Mouse (Mus musculus): ENCODE results near the gene Glud1. TPM values are rescaled to one million over a fixed set of nuclear protein-coding genes. Genes with fewer than 3 reads are reported as not detected.
"Not testable (repeated sequence)": the region's sequence is repeated elsewhere in the genome, so short reads cannot be mapped to it uniquely, and the experiment has no call there.

The Glud1 gene
- polyA plus RNA-seq, 1 experiment from 2014 or later: 63.2 TPM

- Histone ChIP-seq H3K36me3 (ENCODE audit: insufficient read depth, low read length) (no peaks in the 10 kb centered on the region), H3K27ac (ENCODE audit: low read length) (no peak overlapping the region), H3K4me2 (replicated peaks; ENCODE audit: low read depth, low read length) (no peak overlapping the region), H3K4me3 (ENCODE audit: low read depth, low read length) (no peak overlapping the region), H3K4me1 (ENCODE audit: insufficient read depth, low read depth, low read length) (no peaks in the 10 kb centered on the region; the same call in 1 of the 2 replicates), H3K9ac (replicated peaks; ENCODE audit: low read depth) (no peak overlapping the region), H3K9me3 (ENCODE audit: low read length) (no peaks in the 10 kb centered on the region), H3K27me3 (replicated peaks; ENCODE audit: insufficient read depth, low read length) (no peaks in the 10 kb centered on the region)
- no peak for ATAC-seq
- no peak for TF ChIP-seq CTCF (IDR thresholded peaks at IDR 0.05)
- WGBS: 85% methylated on average over 4 of the region's 4 CpGs
- DNase-seq (ENCODE audit: low spot score): no peak
Measured at GRCm38 (mm10) chr14:34309266-34309665, 1.3 kb upstream of the Glud1 start.

GRCm38 (mm10) chr14:34309907-34310233 lies 657 bp upstream of the Glud1 start:
- ATAC-seq (no peak), DNase-seq (ENCODE audit: low spot score) (no peak)
- TF ChIP-seq EP300 (IDR thresholded peaks at IDR 0.05) (no peak), CTCF (IDR thresholded peaks at IDR 0.05) (no peak)
- H3K27ac ChIP-seq (ENCODE audit: low read length): peak overlapping the region; percentile 94
- WGBS: 2% methylated on average over 5 of the region's 5 CpGs
- H3K27me3 ChIP-seq (replicated peaks; ENCODE audit: insufficient read depth, low read length): no peaks in the 10 kb centered on the region
- H3K4me1 ChIP-seq (ENCODE audit: insufficient read depth, low read depth, low read length): peaks cover 2% of the 10 kb centered on the region; the same call in 1 of the 2 replicates
- H3K9me3 ChIP-seq (ENCODE audit: low read length): no peaks in the 10 kb centered on the region
- H3K4me2 ChIP-seq (replicated peaks; ENCODE audit: low read depth, low read length): peak overlapping the region; percentile 65
- peak overlapping the region; percentile 64 for H3K9ac ChIP-seq (replicated peaks; ENCODE audit: low read depth)
- no peaks in the 10 kb centered on the region for H3K36me3 ChIP-seq (ENCODE audit: insufficient read depth, low read length)
- H3K4me3 ChIP-seq (ENCODE audit: low read depth, low read length): peak overlapping the region; percentile 78

GRCm38 (mm10) chr14:34311021-34311631 lies 599 bp downstream of the Glud1 start:
- WGBS: 2% methylated on average over 38 of the region's 47 CpGs

GRCm38 (mm10) chr14:34311691-34312090 lies 1.2 kb downstream of the Glud1 start:
- no peaks in the 10 kb centered on the region for H3K36me3 ChIP-seq (ENCODE audit: insufficient read depth, low read length)
- WGBS: 3% methylated on average over 4 of the region's 4 CpGs
- no peak for TF ChIP-seq EP300 (IDR thresholded peaks at IDR 0.05)
- no peak for TF ChIP-seq CTCF (IDR thresholded peaks at IDR 0.05)
- H3K27ac ChIP-seq (ENCODE audit: low read length): peak overlapping the region; percentile 94
- no peaks in the 10 kb centered on the region for H3K27me3 ChIP-seq (replicated peaks; ENCODE audit: insufficient read depth, low read length)
- peaks cover 5% of the 10 kb centered on the region; the same call in 1 of the 2 replicates for H3K4me1 ChIP-seq (ENCODE audit: insufficient read depth, low read depth, low read length)
- peak overlapping the region; percentile 65 for H3K4me2 ChIP-seq (replicated peaks; ENCODE audit: low read depth, low read length)
- ATAC-seq: no peak
- no peaks in the 10 kb centered on the region for H3K9me3 ChIP-seq (ENCODE audit: low read length)
- DNase-seq (ENCODE audit: low spot score): peak; percentile 25
- H3K9ac ChIP-seq (replicated peaks; ENCODE audit: low read depth): peak overlapping the region; percentile 83
- H3K4me3 ChIP-seq (ENCODE audit: low read depth, low read length): peak overlapping the region; percentile 78

More at GRCm38 (mm10) chr14:34311021-34311631, 599 bp downstream of the Glud1 start:
- peak; percentile 13 for ATAC-seq
- TF ChIP-seq EP300 (IDR thresholded peaks at IDR 0.05) (no peak), CTCF (IDR thresholded peaks at IDR 0.05) (no peak)
- peak overlapping the region; percentile 94 for H3K27ac ChIP-seq (ENCODE audit: low read length)
- H3K27me3 ChIP-seq (replicated peaks; ENCODE audit: insufficient read depth, low read length): no peaks in the 10 kb centered on the region
- peak overlapping the region; percentile 65 for H3K4me2 ChIP-seq (replicated peaks; ENCODE audit: low read depth, low read length)
- H3K4me1 ChIP-seq (ENCODE audit: insufficient read depth, low read depth, low read length): peaks cover 5% of the 10 kb centered on the region; the same call in 1 of the 2 replicates
- H3K9ac ChIP-seq (replicated peaks; ENCODE audit: low read depth): peak overlapping the region; percentile 83
- no peaks in the 10 kb centered on the region for H3K9me3 ChIP-seq (ENCODE audit: low read length)
- no peaks in the 10 kb centered on the region for H3K36me3 ChIP-seq (ENCODE audit: insufficient read depth, low read length)
- DNase-seq (ENCODE audit: low spot score): peak; percentile 64
- peak overlapping the region; percentile 78 for H3K4me3 ChIP-seq (ENCODE audit: low read depth, low read length)

GRCm38 (mm10) chr14:34312339-34313048 lies 2.0 kb downstream of the Glud1 start:
- peak; percentile 11 for DNase-seq (ENCODE audit: low spot score)
- Histone ChIP-seq H3K27me3 (replicated peaks; ENCODE audit: insufficient read depth, low read length) (no peaks in the 10 kb centered on the region), H3K9me3 (ENCODE audit: low read length) (no peaks in the 10 kb centered on the region), H3K4me2 (replicated peaks; ENCODE audit: low read depth, low read length) (peak overlapping the region; percentile 65), H3K4me3 (ENCODE audit: low read depth, low read length) (peak overlapping the region; percentile 78), H3K9ac (replicated peaks; ENCODE audit: low read depth) (no peak overlapping the region), H3K27ac (ENCODE audit: low read length) (no peak overlapping the region), H3K36me3 (ENCODE audit: insufficient read depth, low read length) (no peaks in the 10 kb centered on the region), H3K4me1 (ENCODE audit: insufficient read depth, low read depth, low read length) (peaks cover 5% of the 10 kb centered on the region; the same call in 1 of the 2 replicates)
- ATAC-seq: no peak
- no peak for TF ChIP-seq CTCF (IDR thresholded peaks at IDR 0.05)
- 21% methylated on average over 5 of the region's 6 CpGs for WGBS

- no peak overlapping the region for H3K9ac ChIP-seq (replicated peaks; ENCODE audit: low read depth)
- H3K27ac ChIP-seq (ENCODE audit: low read length): no peak overlapping the region
- WGBS: 60% methylated on average over 3 of the region's 3 CpGs
- peaks cover 5% of the 10 kb centered on the region; the same call in 1 of the 2 replicates for H3K4me1 ChIP-seq (ENCODE audit: insufficient read depth, low read depth, low read length)
- no peak overlapping the region for H3K4me2 ChIP-seq (replicated peaks; ENCODE audit: low read depth, low read length)
- no peak for TF ChIP-seq CTCF (IDR thresholded peaks at IDR 0.05)
- no peak for TF ChIP-seq EP300 (IDR thresholded peaks at IDR 0.05)
- H3K9me3 ChIP-seq (ENCODE audit: low read length): no peaks in the 10 kb centered on the region
- no peak for ATAC-seq
- DNase-seq (ENCODE audit: low spot score): no peak
- no peaks in the 10 kb centered on the region for H3K27me3 ChIP-seq (replicated peaks; ENCODE audit: insufficient read depth, low read length)
- H3K36me3 ChIP-seq (ENCODE audit: insufficient read depth, low read length): no peaks in the 10 kb centered on the region
- no peak overlapping the region for H3K4me3 ChIP-seq (ENCODE audit: low read depth, low read length)
Measured at GRCm38 (mm10) chr14:34313612-34314011, 3.1 kb downstream of the Glud1 start.

- WGBS: 79% methylated on average over 8 of the region's 8 CpGs
- H3K27me3 ChIP-seq (replicated peaks; ENCODE audit: insufficient read depth, low read length); H3K4me2 ChIP-seq (replicated peaks; ENCODE audit: low read depth, low read length); H3K4me3 ChIP-seq (ENCODE audit: low read depth, low read length); ATAC-seq; H3K9me3 ChIP-seq (ENCODE audit: low read length); H3K27ac ChIP-seq (ENCODE audit: low read length); H3K4me1 ChIP-seq (ENCODE audit: insufficient read depth, low read depth, low read length); H3K36me3 ChIP-seq (ENCODE audit: insufficient read depth, low read length); DNase-seq (ENCODE audit: low spot score); H3K9ac ChIP-seq (replicated peaks; ENCODE audit: low read depth): not testable (repeated sequence)
Measured at GRCm38 (mm10) chr14:34314383-34314782, 3.9 kb downstream of the Glud1 start.
